Mouse (Mus musculus) spleen, adult 2 months (tissue): ENCODE results near the gene Bcat2.

Experiments
- CTCF ChIP-seq: fragments of 200-500 bp; IDR thresholded peaks from 2 replicates; pipeline ENCODE4 v1.5.1; 2011; ENCODE audit warnings: mild to moderate bottlenecking, inconsistent platforms; ENCODE audit not compliant: insufficient read depth, insufficient read length, insufficient replicate concordance; ENCODE audit errors: extremely low read depth
- POLR2A ChIP-seq: fragments of 200-500 bp; IDR thresholded peaks from 2 replicates; pipeline ENCODE4 v1.6.1; 2011; ENCODE audit warnings: low read depth, low read length, inconsistent platforms

DNA sequence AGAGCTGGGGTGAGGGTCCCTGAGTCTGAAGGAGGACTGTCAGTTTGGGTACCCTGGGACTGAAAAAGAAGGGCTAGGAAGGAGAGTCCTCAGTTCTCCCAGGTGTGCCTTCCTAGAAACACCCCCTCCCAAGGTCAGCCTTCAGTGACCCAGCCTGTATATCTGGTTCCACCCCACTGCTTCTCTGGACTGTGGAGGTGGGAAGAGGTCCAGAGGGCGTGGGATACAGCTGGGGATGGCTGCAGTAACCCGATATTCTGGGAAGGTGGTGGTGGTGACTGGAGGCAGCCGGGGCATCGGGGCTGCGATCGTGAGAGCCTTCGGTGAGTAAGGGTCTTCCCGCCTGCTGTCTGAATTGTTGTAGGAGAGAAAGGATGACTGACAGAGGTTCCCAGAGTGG, 15.2 kb upstream of the Bcat2 start, which contains the start of gene Hsd17b14:
- TF ChIP-seq POLR2A (no peak), CTCF (no peak)
